Mouse (Mus musculus) bone marrow, adult 2 months (tissue): ENCODE data around the gene Gm44973.
A peak's percentile ranks its signal among the peaks of the same experiment; 100 is the strongest.

Experiments
- CTCF ChIP-seq: fragments of 200-500 bp; IDR thresholded peaks from 2 replicates; pipeline ENCODE4 v1.5.1; 2011; ENCODE audit warnings: low read length, control low read depth; ENCODE audit not compliant: control insufficient read depth, insufficient read depth
- POLR2A ChIP-seq: fragments of 200-500 bp; IDR thresholded peaks from 2 replicates; pipeline ENCODE4 v1.6.1; 2011; ENCODE audit warnings: low read depth, mild to moderate bottlenecking, control low read depth, low read length, borderline replicate concordance; ENCODE audit not compliant: control insufficient read depth

- 0 out of 2 replicates have a peak, but pooled peaks have one; percentile 29 for TF ChIP-seq POLR2A
- no peak for TF ChIP-seq CTCF
Observed at GRCm38 (mm10) chr7:5017931-5018330, 2.6 kb downstream of the Gm44973 start.
